Mouse (Mus musculus) spleen, adult 2 months (tissue): ENCODE measurements around the gene Gm4881. TPM values are rescaled to one million over a fixed set of nuclear protein-coding genes. Genes with fewer than 3 reads are reported as not detected.
A peak's percentile ranks its signal among the peaks of the same experiment; 100 is the strongest.

ENCODE experiments used
- DNase-seq, 2 experiments: peaks; one replicate each; pipeline versions ENCODE4 v3.0.0 to v3.0.0-alpha.2; 2012 to 2021; ENCODE audit warnings: low spot score in 2 of 2, low read depth in 1 of 2
- H3K27ac ChIP-seq: fragments of 200-500 bp; 2 replicates; pipeline ENCODE4 v1.5.1; 2012; ENCODE audit warnings: low read length, inconsistent platforms; ENCODE audit not compliant: insufficient read depth
- H3K27me3 ChIP-seq: fragments of 200-500 bp; 2 replicates; pipeline ENCODE4 v1.6.1; 2012; ENCODE audit warnings: mild to moderate bottlenecking, moderate library complexity, low read length, inconsistent platforms; ENCODE audit not compliant: control insufficient read depth, insufficient read depth
- H3K36me3 ChIP-seq: fragments of 200-500 bp; 2 replicates; pipeline ENCODE4 v1.6.1; 2012; ENCODE audit warnings: mild to moderate bottlenecking, low read length, inconsistent platforms; ENCODE audit not compliant: control insufficient read depth, insufficient read depth
- H3K4me1 ChIP-seq: fragments of 200-500 bp; 2 replicates; pipeline ENCODE4 v1.6.1; 2011; ENCODE audit warnings: inconsistent platforms; ENCODE audit not compliant: control insufficient read depth, insufficient read depth, insufficient read length
- H3K4me3 ChIP-seq: fragments of 200-500 bp; 2 replicates; pipeline ENCODE4 v1.5.1; 2011; ENCODE audit warnings: mild to moderate bottlenecking, inconsistent platforms; ENCODE audit not compliant: insufficient read depth, insufficient read length; ENCODE audit errors: extremely low read depth
- CTCF ChIP-seq: fragments of 200-500 bp; IDR thresholded peaks from 2 replicates; pipeline ENCODE4 v1.5.1; 2011; ENCODE audit warnings: mild to moderate bottlenecking, inconsistent platforms; ENCODE audit not compliant: insufficient read depth, insufficient read length, insufficient replicate concordance; ENCODE audit errors: extremely low read depth
- POLR2A ChIP-seq: fragments of 200-500 bp; IDR thresholded peaks from 2 replicates; pipeline ENCODE4 v1.6.1; 2011; ENCODE audit warnings: low read depth, low read length, inconsistent platforms
- whole genome bisulfite sequencing: fragments of 180-500 bp; shearing (Covaris S2); methylation state at CpG from one replicate; pipeline ENCODE4 v1.1.7; 2018; 5-methylcytosine and 5-hydroxymethylcytosine counted together
- polyA plus RNA-seq: library from polyadenylated mRNA; depleted of rRNA; stranded (reverse); fragments of >200 nt; gene quantifications from 2 replicates; pipeline ENCODE4 v1.2.3, GENCODE M21; 2012; rRNA removed

Gene Gm4881
- polyA plus RNA-seq, 1 experiment, result not detected

GRCm38 (mm10) chr7:24884693-24885291 is 59.5 kb downstream of the Gm4881 start:
- H3K27ac ChIP-seq, result peak overlapping the region; percentile 77
- TF ChIP-seq CTCF (no peak), POLR2A (no peak)
- H3K36me3 ChIP-seq, result peaks cover 28% of the 10 kb centered on the region
- no peak for DNase-seq
- peak overlapping the region; percentile 86 for H3K4me3 ChIP-seq
- H3K27me3 ChIP-seq, result no peaks in the 10 kb centered on the region
- peaks cover 19% of the 10 kb centered on the region; the same call in 1 of the 2 replicates for H3K4me1 ChIP-seq
- WGBS, result under 1% methylated on average over 47 of the region's 47 CpGs

GRCm38 (mm10) chr7:24883896-24884692 is 60.2 kb downstream of the Gm4881 start, which contains the start of gene Rps19:
Rps19 (plus strand) TSS chr7:24884371.
- peak within 1 kb of the TSS; percentile 97 for H3K27ac ChIP-seq
- peak within 1 kb of the TSS; percentile 86 for H3K4me3 ChIP-seq
- peaks cover 22% of the 10 kb centered on the region for H3K36me3 ChIP-seq
- DNase-seq, result peak; percentile 95 to 99
- TF ChIP-seq CTCF (peak; percentile 77), POLR2A (peak; percentile 68)
- peaks cover 13% of the 10 kb centered on the region; the same call in 1 of the 2 replicates for H3K4me1 ChIP-seq
- no peaks in the 10 kb centered on the region for H3K27me3 ChIP-seq
- WGBS, result under 1% methylated on average over 57 of the region's 57 CpGs

- no peak overlapping the region for H3K27ac ChIP-seq
- peaks cover 14% of the 10 kb centered on the region for H3K36me3 ChIP-seq
- H3K27me3 ChIP-seq, result no peaks in the 10 kb centered on the region
- H3K4me1 ChIP-seq, result peaks cover 12% of the 10 kb centered on the region; the same call in 1 of the 2 replicates
- WGBS, result 93% methylated on average over 9 of the region's 9 CpGs
- TF ChIP-seq POLR2A, result no peak
- TF ChIP-seq CTCF, result no peak
- no peak for DNase-seq
- H3K4me3 ChIP-seq, result no peak overlapping the region
These were observed 61.7 kb downstream of the Gm4881 start for GRCm38 (mm10) chr7:24882416-24883199.

GRCm38 (mm10) chr7:24879620-24880019 is 64.7 kb downstream of the Gm4881 start:
- no peak for TF ChIP-seq POLR2A
- no peak for TF ChIP-seq CTCF
- no peak for DNase-seq
- no peaks in the 10 kb centered on the region for H3K4me1 ChIP-seq
- no peaks in the 10 kb centered on the region for H3K27me3 ChIP-seq
- no peaks in the 10 kb centered on the region for H3K36me3 ChIP-seq
- no peak overlapping the region for H3K4me3 ChIP-seq
- WGBS, result 85% methylated on average over 2 of the region's 2 CpGs
- no peak overlapping the region for H3K27ac ChIP-seq

GRCm38 (mm10) chr7:24877588-24877987 is 66.7 kb downstream of the Gm4881 start:
- WGBS, result 77% methylated on average over 3 of the region's 3 CpGs
- no peak for TF ChIP-seq CTCF
- no peak for TF ChIP-seq POLR2A
- H3K36me3 ChIP-seq, result no peaks in the 10 kb centered on the region
- no peak for DNase-seq
- no peaks in the 10 kb centered on the region for H3K4me1 ChIP-seq
- no peak overlapping the region for H3K4me3 ChIP-seq
- no peaks in the 10 kb centered on the region for H3K27me3 ChIP-seq
- H3K27ac ChIP-seq, result no peak overlapping the region

Other genes starting within 250 kb of the Gm4881 start
- not detected in 2 replicates for gene BC049730, start 235.3 kb downstream of the Gm4881 start, polyA plus RNA-seq
- not detected in 2 replicates for gene Gm4763, start 217.6 kb downstream of the Gm4881 start, polyA plus RNA-seq
- 6.9 and 8.8 TPM in 2 replicates for gene Cd177, start 184.2 kb downstream of the Gm4881 start, polyA plus RNA-seq
- gene Ceacam10, start 167.3 kb downstream of the Gm4881 start, polyA plus RNA-seq, result 0.41 and 0.49 TPM in 2 replicates
- gene Gm9844, start 82.3 kb downstream of the Gm4881 start, polyA plus RNA-seq, result 1.9 and 2.9 TPM in 2 replicates
- gene Lypd4, start 74.6 kb downstream of the Gm4881 start, polyA plus RNA-seq, result not detected in 2 replicates
- gene Dmrtc2, start 74.4 kb downstream of the Gm4881 start, polyA plus RNA-seq, result not detected in 2 replicates
- 627 and 638 TPM in 2 replicates for gene Rps19, start 60.1 kb downstream of the Gm4881 start, polyA plus RNA-seq
- gene Cd79a, start 47.1 kb downstream of the Gm4881 start, polyA plus RNA-seq, result 959 and 1,255 TPM in 2 replicates
- gene Arhgef1, start 41.6 kb downstream of the Gm4881 start, polyA plus RNA-seq, result 915 and 1,063 TPM in 2 replicates
- gene Rabac1, start 28.3 kb upstream of the Gm4881 start, polyA plus RNA-seq, result 361 and 478 TPM in 2 replicates
- 11.2 and 16.0 TPM in 2 replicates for gene Atp1a3, start 61.5 kb upstream of the Gm4881 start, polyA plus RNA-seq
- 10.2 and 12.9 TPM in 2 replicates for gene Grik5, start 127.9 kb upstream of the Gm4881 start, polyA plus RNA-seq
- gene Zfp574, start 128.1 kb upstream of the Gm4881 start, polyA plus RNA-seq, result 23.7 and 34.7 TPM in 2 replicates
- gene Pou2f2, start 235.2 kb upstream of the Gm4881 start, polyA plus RNA-seq, result 61.7 and 83.3 TPM in 2 replicates